Mouse (Mus musculus) neutrophil, adult 5-6 weeks (primary cell): ENCODE measurements around the gene Dgkd. TPM values are rescaled to one million over a fixed set of nuclear protein-coding genes. Genes with fewer than 3 reads are reported as not detected.
A peak's percentile ranks its signal among the peaks of the same experiment; 100 is the strongest.

Experiments used
- ATAC-seq: fragments of 151-379, 151-347 bp; 2 replicates; pipeline ENCODE4 v1.8.0; 2017; ENCODE audit warnings: mild to moderate bottlenecking, moderate TSS enrichment; ENCODE audit not compliant: insufficient number of reproducible peaks, poor library complexity, low FRiP score, severe bottlenecking; ENCODE audit errors: extremely low read depth
- total RNA-seq: library from RNA; stranded (forward); fragments of 200-1000 nt; gene quantifications from 2 replicates; pipeline ENCODE4 v1.2.3, GENCODE M21; 2017

Dgkd gene
- total RNA-seq, 1 experiment from 2014 or later, result 301 TPM

DNA sequence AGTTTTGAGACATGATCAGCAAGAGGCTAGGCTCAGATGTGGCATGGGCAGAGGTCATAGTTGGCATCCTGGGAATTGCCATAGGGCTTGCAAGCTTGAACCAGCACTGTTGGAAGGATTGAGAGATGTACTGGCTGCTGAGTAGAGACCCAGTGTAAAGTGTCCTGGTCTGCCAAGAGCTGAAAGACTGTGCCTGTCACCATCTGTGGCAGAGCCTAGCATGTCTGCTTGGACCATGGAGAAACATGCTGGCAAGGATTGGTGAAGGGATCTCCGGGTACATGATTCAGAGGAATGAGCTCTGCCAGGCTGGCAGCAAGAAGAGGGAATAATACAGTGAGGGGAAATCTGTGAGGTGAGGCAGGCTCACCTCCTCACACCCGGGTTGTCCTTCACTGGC is 65.0 kb downstream of the Dgkd start:
- ATAC-seq, result no peak

DNA sequence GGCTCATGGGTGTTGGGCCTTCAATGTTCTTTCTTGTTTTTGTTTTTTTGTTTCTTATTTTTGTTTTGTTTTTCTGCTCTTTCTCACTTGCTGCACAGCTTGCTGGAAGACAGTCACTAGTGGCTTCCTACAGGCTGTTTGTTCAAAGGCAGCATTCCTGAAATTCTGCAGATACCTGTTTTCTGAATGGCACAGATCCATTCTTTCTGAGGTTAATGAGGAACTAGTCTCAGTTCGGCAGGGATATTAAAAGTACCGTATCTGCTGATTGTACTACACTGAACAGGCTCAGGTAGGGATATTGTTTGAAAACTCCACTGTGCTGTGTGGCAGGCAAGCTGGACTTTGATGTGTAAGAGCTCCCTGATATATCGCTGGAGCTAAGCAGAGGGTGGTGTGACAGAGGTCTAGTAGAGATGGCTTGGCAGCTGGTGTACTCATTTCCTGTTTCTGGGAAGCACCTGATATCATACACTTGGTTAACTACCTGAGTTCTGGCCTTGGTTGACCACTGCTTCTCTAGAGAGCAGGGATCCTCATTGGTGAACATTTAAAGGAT is 67.0 kb downstream of the Dgkd start:
- ATAC-seq, result no peak

DNA sequence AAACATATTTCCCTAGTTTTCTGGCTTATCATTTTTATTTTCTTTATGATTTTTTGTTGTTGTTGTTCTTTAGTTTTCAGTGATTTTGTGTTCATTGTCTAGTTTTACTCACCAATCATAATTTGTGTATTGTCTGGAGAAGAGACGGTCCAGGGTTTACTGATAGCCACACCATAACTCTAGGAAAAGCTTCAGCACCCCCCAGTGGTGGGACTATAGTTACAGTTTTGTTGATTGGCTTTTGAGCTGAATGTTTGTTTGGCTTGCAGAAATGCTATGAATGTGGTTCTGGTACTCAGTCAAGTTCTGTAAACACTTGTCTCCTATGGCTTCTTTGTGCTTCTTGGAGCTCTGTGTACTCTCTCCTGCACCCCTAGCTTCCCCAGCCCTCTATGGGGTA is 69.6 kb downstream of the Dgkd start:
- ATAC-seq, result no peak

DNA sequence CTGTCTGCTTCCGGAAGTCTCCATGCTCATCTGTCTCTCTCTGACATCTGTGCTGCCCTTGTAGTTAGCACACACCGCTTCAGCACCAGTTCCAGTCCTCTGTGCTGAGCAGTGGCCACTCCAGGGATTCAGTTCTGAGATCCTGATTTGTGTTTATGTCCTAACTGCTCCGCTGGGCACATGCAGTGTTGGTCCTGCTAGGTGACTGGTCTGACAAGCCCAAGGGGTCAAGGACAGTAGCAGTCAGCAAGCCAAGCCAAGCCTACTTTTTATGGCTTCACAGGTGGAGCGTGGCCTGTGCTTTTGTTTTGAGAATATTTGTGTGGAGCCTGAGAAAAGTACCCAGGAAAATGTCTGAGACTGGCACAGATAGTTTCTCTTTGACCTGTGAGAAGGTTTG is 71.8 kb downstream of the Dgkd start:
- ATAC-seq, result no peak

DNA sequence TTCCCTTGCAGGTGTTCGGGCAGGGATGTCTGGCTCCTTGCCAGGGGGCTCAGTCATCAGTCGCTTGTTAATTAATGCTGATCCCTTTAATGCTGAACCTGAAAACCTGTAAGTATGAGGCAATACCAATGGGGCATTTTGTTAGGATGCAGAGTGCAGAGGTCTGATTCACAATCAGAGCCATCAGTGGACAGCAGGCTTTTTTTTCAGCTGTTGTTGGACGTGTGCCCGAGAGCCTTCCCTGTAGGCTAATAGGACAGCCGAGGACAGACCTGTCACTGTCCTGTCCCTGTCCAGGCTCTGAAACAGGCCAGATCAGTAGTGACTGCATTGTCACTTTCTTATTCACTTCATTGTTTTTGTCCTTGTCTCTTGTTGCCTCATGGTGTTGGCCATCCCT is 76.6 kb downstream of the Dgkd start:
- ATAC-seq, result no peak

DNA sequence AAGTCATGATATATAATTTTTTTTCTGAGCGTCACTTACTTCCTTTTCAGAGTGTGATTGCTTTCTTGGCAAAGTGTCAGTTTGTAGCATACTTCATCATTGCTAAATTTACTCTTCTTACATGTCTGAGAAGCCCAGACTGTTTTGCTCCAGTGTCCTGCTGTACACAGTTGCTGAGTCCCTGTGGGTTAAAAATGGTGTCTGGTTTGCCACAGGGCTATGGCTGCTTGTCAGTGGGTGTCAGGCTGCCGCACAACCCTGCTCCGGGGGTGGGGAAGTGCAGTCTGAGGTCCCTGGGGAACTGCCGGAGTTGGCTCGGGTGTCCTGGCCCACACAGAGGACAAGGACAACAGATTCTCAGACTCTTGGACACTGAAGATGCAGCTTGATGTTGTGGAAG is 80.0 kb downstream of the Dgkd start:
- no peak for ATAC-seq

DNA sequence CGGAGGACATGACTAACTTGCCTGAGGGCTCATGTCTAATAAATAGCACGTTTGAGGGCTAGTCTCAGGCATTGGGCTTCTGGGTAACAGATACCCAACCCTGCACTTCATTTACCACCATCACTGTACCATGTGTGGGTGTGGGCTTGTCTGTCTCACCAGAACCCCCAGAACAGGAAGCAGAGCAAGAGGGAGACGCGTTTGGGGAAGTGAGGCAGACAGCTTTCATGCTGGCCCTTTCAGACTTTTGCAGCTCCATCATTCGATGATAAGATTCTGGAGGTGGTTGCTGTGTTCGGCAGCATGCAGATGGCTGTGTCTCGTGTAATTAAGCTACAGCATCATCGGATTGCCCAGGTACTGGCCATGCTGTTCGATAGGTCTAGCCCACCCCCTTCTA is 82.0 kb downstream of the Dgkd start:
- ATAC-seq, result no peak

DNA sequence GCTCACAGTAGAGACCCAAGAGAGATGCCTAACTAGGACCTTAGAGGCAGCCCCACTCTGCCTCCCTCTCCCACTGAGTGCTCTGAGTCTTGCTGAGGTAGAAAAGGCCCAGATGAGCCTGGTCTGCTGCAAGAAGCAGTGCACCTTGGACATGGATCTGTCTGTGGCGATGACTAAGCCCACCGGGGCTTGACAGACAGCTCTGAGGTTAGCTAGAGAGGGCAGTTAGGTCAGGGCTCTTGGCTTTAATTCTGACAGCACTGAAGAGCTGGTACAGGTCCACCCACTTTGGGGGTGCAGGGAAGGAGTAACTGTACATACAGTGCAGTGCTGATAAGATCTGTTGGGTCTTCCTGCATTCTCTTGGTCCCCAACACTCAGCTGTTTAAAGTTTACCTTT is 82.5 kb downstream of the Dgkd start:
- ATAC-seq, result no peak

DNA sequence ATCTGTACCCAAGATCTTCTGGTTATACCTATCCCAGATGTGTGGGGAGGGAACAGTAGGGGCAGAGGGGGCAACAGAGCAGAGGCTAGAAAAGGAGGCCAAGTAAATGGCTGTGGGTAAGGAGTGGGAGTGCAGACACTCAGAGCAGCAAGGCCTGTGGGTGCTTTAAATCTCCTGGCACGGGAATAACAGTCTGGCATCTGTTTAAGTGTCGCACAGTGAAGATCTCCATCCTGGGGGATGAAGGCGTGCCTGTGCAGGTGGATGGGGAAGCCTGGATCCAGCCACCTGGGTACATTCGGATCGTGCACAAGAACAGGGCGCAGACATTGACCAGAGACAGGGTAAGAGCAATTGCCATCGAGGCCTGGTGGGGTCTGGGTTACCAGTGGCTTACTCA is 83.0 kb downstream of the Dgkd start:
- ATAC-seq, result no peak

DNA sequence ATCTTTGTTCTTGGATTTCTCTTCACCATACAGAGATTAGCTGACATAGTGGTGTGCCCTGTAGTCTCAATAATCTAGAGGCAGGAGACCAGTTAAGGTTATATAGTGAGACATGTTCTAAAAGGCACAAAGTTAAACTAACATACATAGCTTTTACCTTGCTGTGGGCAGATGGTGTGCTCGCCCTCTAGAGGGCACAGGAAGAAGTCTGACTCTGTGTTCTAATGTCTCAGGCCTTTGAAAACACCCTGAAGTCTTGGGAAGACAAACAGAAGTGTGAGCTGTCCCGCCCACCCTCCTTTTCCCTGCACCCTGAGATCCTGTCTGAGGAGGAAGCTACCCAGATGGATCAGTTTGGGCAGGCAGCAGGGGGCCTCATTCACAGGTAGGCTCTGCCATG is 83.4 kb downstream of the Dgkd start:
- no peak for ATAC-seq

DNA sequence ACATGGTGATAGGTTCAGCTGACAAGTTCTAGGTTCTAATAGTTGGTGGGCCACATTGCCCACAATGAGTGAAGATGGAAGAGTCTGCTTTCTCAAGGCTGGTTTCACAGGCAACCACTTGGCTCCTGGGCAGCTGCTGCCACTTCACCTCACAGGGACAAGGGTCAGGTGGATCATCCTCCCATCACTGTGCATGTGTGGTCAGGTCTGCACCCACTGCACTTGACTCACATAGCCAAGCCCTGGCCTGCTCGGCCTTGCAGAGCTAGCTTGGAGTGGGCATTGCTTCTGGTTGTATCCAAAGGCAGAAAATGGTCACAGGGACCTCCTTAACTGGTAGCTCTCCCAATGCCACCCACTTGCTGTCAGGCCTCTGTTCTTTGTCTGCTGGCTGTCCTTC is 88.7 kb downstream of the Dgkd start:
- no peak for ATAC-seq

DNA sequence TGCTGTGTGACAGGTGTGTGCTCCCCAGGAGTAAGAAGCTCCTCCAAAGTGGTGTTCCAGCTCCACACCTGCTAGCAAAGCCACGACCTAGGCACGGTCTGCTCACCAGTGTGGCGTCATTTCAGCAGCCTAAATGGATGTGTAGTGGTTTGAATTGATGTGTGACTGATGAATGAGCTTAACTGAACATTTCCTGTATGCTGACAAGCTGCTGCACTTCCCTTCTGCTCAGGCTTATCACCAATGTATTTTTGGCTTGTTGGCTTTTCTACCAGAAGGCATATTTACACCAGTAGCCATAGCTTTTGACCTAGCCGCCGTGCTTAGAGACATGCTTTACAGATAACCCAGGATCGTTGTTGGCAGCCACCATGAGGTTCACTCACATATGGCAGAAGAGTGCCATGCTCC is 94.6 kb downstream of the Dgkd start:
- ATAC-seq, result no peak

DNA sequence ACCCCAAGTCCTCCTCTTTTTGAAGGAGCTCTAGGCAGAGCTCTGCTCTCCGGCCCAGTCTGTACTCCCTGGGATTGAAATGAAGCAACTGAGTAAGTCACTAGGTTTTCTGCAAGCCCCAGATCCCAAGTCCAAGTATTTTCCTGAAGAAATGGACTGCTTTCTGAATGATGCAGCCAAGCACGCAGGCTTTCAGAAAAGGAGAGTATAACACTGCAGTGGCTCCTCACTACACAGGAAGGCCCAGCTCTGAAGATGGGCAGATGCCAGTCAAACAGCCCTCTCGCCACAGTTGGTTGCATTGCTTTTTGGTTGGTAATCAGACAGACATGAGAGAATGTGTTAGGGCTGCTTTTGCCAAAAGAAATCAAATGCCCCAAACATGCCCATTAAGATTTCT is 98.6 kb downstream of the Dgkd start:
- ATAC-seq, result no peak

DNA sequence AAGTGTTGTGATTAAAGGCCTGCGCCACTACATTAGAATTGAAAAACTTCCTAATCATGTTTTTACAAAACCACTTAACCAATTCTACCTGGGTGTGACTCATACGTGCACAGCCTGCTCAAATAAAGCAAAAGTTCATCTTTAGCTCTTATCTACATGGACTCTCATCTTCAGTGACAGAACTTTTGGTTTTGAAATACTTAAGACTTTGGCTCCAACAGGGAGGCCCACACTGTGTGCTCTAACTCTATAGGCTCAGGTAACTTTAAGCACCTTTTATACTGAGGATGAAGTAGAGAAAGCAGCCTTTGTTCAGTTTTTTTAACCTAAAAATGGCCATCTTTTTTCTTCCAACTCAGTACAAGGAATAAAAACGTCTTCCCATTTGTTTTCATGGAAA is 100.0 kb downstream of the Dgkd start:
- no peak for ATAC-seq

DNA sequence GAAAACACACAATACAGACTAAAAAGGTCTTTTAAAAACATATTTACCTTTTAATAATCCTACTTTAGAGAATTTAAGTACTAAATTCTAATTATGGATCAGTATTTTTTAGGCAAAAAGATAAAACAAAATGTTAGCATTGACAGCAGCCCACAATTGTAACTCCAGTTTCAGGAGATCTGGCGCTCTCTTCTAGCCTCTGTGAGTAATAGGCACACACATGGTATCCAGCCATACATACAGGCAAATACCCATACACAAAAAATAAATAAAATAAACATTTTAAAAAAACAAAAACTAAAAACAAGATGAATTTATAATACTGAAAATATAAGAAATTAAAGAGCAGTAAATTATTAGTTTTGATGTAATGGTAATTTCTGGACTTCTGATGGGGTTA is 105.8 kb downstream of the Dgkd start:
- no peak for ATAC-seq

DNA sequence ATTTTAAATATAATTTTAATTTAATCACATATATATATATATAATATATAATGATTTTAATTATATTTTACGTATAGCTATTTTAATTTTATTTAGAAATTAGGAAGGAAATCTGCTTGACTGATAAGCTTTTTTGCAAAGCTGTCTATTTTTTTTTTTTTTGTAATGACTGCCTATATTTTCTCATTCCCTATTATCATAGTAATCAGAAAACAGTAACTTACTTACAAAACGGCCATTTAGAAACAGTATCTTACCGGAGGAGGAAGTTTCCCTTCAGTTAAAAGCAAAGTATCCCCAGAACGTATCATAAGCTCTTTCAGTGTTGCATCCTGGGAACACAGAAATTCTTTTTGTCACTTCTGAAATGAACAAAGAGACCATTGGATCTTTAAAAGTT is 106.4 kb downstream of the Dgkd start:
- ATAC-seq, result no peak

DNA sequence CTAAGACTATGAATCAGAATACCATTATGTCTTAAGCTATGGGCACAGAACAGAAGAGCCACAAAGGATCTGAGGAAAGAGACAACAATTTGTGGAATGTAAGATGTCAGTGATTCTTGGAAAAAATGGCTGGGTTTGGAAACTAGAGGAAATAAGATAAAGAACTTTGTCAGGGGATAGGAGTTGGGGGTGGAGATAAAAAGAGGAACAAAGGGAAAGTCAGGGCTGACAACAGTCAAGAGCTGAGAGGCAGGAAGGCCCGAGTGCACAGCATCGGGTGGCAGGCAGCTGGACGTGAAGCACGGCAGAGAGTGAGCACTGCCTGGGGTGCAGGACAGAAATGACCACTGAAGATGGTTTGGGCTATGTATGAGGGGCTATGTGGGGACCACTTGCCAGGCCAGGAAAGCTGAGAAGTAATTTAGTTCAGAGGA is 106.9 kb downstream of the Dgkd start:
- ATAC-seq, result peak; percentile 64; the same call in 1 of the 2 replicates

DNA sequence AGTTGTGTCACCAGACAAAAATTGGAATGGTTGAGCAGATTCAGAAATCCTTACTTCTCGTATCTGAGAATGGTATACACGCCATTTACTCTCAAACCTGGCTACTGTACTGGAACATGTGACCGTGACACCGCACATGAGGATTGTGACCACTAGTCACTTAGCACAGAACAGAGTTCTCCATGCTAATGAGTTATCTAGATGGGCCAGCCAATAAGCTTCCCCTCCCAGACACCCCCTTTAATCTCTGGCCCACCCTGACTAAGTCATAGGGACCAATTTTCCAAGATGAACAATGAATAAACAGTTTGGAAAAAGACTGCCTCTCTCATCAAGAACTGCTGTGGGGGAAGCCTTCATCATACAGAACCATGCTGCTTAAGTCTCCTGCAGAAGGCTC is 107.7 kb downstream of the Dgkd start:
- no peak for ATAC-seq

DNA sequence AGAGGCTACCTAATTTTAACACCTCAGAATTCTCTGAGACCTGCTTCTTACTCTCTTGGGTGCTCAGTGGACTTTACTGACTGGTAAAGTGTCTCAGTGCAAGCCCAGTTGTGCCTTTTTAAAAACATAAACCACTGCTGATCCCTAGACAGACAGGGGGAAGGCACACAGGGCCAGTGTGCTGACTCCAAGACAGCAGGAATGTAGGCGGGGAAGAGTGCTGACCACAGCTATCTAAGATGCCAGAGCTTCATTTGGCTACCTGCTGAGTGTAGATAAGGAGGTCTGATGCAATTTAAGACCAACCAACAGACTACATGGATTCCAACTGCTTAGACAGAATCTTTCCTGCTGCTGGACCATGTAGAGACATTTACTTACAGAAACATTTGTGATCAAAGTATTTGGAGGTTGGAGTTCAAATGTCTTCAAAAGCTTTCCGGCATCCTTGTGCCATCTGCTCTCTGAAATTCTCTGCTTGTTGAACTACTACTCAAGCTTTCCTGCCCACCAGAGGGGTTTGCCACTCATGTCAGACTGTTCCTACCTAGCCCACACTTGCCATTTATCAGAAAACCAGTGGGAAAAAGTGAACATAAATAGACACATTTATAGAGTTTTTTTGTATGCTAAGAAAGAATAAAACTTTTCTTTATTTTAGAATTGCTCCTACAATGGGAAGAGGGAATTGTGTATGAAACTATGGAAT is 108.5 kb downstream of the Dgkd start:
- ATAC-seq, result no peak

DNA sequence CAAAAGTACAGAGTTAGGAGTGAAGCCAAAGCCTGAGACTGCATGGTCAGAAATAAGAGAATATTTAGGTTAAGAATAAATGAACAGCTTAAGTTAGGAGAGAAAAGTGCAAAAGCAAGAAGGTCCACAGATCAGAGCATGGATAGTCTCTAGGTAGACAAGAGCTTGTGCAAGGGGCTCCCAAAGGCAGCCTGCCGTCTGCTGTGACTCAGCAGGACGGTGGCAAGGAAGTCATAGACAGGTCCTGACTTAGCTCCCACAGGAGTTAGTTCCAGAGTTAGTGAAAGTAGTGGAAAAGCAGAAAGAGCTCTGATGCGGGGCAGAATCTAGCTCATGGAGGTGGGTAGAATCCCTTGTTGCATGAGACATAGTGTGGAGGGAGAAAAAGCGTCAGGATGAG is 117.3 kb downstream of the Dgkd start:
- no peak for ATAC-seq

DNA sequence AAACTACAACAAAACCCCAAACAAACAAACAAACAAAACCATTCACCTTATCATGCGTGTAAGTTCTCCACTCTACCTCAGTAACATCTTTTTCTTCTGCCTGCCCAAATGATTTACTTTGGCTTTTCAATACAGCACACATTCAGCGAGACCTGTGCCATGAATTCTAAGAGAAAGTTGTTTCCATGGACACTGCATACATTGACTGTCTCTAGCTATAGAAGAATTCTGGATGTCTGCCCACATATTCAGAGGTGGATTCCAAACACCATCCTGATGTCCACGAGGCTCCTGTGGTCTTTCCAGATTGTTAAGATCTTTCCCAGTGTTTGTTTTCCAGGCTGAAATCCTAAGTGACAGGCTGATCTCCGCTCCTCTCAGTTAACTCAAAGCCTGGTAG is 129.2 kb downstream of the Dgkd start:
- ATAC-seq, result no peak
